In the genomic region with DNA sequence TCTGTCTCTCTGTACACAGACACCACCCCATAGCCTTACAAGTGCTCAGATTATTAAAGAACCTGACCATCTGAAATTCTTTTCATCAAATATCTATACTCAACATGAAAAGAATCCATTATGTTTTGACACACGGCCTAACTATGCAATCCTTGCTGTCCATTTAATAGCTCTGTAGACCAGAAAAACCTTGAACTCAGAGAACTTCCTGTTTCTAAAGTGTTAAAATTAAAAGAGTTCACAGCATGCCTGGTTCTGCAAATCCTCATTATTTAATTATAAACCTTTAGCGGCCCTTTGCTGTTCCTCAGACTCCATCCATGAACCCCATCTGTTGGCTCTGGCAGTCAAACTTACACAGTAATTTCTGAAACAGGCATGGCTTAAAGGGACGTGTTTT, we compare ENCODE assay signal across 1 mouse cellular context. TPM values are rescaled to one million over a fixed set of nuclear protein-coding genes. Genes with fewer than 3 reads are reported as not detected.
"Had no signal": no experiment of that assay in that cellular context is flagged by ENCODE, and none has a peak within 500 bp of the region (broad histone marks: within the 10 kb centered on the region; RNA-seq: fewer than 3 reads in every experiment).

No protein-coding gene starts in this region.

RNA-seq across cellular contexts. Expression of gene Gm20767, which starts 2.3 kb away (rescaled TPM):
- total RNA-seq: neutrophil, adult 5-6 weeks had no signal

RNA-seq across cellular contexts. Expression of gene Gm21818, which starts 29.9 kb away (rescaled TPM):
- total RNA-seq: neutrophil, adult 5-6 weeks had no signal
